Mouse (Mus musculus) erythroid progenitor cell, adult 5-6 weeks (primary cell): Measurements from ENCODE around the gene Gm7694. TPM values are rescaled to one million over a fixed set of nuclear protein-coding genes. Genes with fewer than 3 reads are reported as not detected.

Source experiments
- ATAC-seq: replicated peaks from 2 replicates; pipeline ENCODE4 v1.8.0; 2016; ENCODE audit warnings: moderate number of reproducible peaks, mild to moderate bottlenecking, moderate TSS enrichment, inconsistent platforms; ENCODE audit not compliant: poor library complexity, low FRiP score, severe bottlenecking
- total RNA-seq, 2 experiments: library from RNA; stranded (forward) in 1 of 2; stranded (reverse) in 1 of 2; fragments of 150-400 nt in 1 of 2; fragments of 186-747, 209-891 nt in 1 of 2; gene quantifications; 2 replicates each; pipeline versions ENCODE4 v1.2.3 to v1.2.4; 2015 to 2017; ENCODE audit warnings: low replicate concordance in 2 of 2

Gm7694 gene
- total RNA-seq (2015; ENCODE audit: low replicate concordance) (12.6 and 18.0 TPM in 2 replicates), total RNA-seq (2017; ENCODE audit: low replicate concordance) (15.8 and 29.0 TPM in 2 replicates)

DNA sequence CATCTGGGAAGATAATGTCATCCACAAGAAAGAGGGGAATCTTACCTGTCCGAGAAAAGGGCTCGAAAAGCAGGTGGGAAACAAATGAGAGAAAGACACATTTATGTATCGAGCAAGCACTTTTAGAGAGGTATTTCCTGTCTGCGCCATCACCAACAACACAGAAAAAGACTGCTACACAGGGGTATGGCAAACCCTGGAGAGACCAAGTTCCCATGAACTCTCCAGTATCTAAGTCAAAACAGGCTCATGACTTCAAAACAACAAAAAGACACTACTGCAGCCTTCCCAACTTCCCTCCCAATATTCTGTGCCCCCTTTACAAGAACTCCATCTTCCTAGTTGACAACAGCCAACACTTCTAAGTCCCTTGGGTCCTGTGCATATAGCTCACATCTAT, at the start of gene Gm7694:
Gm7694 (minus strand) TSS at position 101 of the 400 bp plus-strand sequence.
- no peak for ATAC-seq

DNA sequence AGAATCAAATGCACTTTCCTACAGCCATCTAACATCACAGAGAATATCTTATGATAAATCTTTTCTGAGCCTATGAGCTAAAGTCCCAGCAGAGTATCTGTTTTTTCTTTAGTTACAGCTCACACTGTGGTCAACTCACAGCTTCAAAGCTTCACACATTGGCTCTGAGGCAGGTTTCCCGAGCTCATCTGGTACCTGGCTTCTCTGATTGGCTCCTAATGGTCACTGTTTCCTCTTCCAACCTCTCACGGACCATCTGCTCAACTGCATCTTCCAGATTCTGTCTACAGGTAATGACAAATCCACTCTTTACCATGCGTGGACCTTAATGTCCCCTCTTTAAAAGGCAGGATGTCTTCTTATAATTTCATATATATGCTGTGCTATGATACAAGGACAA, 47.2 kb upstream of the Gm7694 start:
- ATAC-seq = no peak

- ATAC-seq = no peak
These were observed 44.9 kb upstream of the Gm7694 start for GRCm38 (mm10) chr1:170351080-170351479.

GRCm38 (mm10) chr1:170346266-170346665, 40.1 kb upstream of the Gm7694 start:
- ATAC-seq = no peak

GRCm38 (mm10) chr1:170343906-170344305, 37.8 kb upstream of the Gm7694 start:
- ATAC-seq = no peak

DNA sequence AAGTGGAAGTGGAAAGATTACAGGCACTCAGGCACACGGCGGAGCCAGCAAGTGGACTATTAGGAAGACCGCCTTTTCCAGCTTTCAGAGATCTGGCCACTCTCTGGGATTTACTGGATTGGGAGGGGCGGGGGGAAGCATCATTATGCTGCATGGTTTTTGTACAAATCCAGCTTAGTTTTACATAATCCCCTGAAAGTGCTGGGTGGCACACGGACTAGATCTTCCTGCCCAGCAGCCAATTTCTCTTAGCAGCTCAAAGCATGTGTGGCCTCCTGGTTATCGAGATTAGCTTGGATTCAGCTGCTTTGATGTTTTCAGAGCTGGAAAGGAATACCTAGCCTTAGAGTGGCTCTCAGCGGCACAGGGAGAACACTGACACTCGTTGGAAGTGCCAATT, 36.9 kb upstream of the Gm7694 start:
- ATAC-seq = no peak

DNA sequence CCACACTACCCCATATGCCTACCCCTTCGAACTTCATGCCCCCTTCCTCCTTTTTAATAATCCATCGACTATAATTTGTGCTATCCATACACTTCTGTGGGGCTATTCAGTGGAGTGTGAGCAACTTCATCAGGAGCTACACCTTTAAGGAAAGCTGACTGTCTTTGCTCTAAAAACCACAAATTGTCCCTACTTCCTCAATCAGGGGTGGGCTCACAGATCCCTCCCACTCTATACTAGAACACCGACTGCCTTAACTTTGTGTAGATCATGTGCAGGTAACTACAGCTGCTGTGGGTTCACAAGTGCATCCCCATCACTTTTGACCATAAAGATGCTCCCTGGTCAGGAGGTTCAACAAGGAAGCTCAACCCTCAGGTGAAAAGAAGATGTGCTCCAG, 33.8 kb upstream of the Gm7694 start:
- ATAC-seq = no peak

GRCm38 (mm10) chr1:170332775-170333174, 26.6 kb upstream of the Gm7694 start:
- no peak for ATAC-seq

DNA sequence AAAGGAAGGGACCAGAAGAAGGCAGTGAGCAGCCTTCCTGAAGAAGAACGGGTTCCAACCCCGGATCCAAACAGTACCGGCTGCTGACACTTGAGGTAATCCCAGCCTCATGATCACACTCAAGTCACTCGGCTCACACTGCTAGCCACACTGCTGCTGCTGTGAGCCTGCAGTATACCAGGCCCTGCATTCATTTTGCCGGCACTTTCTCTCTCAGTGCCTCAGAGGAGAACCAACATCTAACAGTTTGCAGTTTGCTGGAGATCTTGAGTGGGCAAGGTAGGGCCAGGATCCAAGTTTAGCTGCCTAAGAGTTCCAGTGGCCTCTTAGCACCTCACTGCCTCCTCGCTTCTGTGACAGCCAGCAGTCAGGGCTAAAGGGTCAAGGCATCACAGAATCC, 25.8 kb upstream of the Gm7694 start:
- ATAC-seq = no peak

GRCm38 (mm10) chr1:170325277-170325676, 19.1 kb upstream of the Gm7694 start:
- ATAC-seq = no peak

- no peak for ATAC-seq
These were observed 18.2 kb upstream of the Gm7694 start for GRCm38 (mm10) chr1:170324312-170324711.

DNA sequence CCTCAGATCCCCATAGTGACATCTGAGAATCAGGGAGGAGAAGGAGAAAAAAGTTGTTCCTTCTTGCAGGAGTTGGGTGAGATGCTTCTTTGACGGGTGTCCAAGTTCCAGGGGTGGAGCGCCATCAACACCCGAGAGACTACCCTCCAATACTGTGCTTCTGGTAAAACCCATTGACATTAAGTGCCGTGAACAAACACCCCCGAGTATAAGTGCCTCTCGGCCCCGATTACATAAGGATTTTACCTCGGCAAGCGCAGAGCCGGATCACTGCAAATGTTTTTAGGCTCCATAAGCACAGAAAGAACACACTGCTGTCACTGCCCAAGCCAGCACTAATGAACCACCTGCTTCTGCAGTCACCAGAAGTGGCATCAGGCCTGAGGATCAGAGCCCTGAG, 16.9 kb upstream of the Gm7694 start:
- ATAC-seq = no peak

DNA sequence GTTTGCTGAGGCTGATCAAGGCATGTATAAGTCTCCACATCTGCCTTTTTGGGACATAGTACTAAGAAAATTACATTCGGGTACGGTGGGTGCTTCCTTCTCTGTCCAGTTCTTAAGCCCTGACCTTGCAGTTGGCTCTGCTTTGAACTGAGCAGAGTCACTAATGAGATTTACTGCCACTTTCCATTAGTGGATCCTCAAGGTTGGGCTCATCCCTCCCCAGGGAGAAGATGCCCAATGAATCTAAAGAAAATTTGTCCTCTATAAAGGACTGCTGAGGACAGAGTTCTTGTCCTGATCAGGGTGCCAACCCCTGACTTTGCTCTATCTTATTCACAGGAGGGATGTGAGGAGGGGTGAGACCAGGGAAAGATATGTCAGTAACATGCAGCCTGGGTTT, 15.9 kb upstream of the Gm7694 start:
- ATAC-seq = no peak

- ATAC-seq = no peak
These were observed 5.3 kb upstream of the Gm7694 start for GRCm38 (mm10) chr1:170311431-170311830.

- no peak for ATAC-seq
These were observed 2.4 kb upstream of the Gm7694 start, which contains the start of gene Spata46 for GRCm38 (mm10) chr1:170308503-170308902. Spata46 (plus strand) TSS chr1:170308803.

GRCm38 (mm10) chr1:170305002-170305401, 1.1 kb downstream of the Gm7694 start:
- ATAC-seq = no peak

DNA sequence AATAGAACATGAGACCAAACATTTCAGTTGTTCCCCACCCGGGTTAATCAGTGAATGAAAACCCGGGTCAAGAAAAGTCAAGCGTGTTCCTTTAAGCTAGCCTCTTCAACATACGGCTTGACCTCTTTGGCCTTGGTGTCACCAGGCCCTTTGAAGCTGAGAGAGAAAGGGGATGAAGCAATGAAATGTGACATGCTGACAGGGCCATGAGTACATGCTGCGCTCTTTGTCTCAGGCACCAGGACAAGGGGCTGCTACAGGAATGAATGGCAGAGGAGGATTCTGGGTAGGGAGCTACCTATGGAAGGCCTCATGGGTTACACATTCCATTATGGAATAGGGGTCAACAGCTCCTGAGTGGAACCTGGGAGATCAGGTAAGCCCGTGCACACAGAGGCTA, 3.0 kb downstream of the Gm7694 start:
- no peak for ATAC-seq

GRCm38 (mm10) chr1:170302456-170302855, 3.7 kb downstream of the Gm7694 start:
- no peak for ATAC-seq

DNA sequence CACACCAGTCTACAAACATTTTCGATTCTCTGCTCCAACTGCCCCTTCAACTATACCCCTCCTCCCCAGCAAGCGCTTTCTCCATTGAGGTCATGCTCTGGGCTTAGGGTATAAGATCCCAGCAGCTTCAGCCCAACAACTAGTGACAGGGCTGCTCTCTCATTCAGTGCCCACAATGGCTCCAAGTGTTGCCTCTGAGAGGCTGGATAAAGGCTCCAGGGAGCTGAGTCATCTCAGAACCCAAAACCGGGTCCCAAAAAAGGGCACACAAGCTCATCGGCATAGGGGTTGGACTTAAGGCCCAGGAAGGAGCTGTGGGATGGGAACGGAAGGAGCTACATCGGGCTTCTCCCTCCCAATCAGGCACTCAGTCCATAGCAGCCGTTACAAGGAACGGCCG, 4.4 kb downstream of the Gm7694 start:
- ATAC-seq = no peak

- ATAC-seq = no peak
These were observed 6.6 kb downstream of the Gm7694 start for GRCm38 (mm10) chr1:170299496-170299895.

DNA sequence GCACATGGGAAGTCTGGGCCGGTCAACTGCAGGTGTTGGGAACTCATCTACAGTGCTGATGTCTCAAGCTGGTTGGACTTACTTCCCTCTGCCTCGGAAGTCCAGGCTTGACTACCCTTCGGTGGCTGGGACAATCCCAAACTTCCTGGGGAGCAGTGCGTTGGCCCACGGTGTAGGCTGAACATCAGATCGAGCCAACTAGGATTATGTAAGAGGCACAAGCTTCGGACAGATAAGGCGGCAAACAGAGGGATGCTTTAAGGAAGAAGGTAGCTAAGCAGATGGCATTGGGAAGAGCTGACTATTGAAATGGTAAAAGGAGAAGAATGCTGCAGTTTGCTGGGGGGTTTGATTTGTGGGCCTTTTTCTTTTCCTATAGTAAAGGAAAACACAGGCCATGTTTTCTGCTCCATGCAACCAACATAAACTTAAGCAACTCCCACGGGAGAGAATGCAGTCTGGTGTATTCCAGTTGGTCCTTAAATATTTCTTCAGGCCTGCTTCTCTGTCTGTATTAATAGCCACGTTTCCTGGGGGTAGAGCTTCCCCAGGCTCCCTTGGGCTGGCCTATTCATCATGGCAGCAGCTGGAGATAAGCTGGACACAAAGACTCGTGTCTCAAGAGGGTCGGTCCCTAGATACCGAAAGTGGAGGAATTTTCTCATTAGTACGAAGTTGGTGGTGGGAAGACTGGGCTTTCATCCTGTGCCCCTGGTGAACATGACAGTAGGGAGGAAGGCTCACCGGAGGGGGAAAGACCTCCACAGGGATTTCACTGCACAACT, 11.2 kb downstream of the Gm7694 start:
- no peak for ATAC-seq

GRCm38 (mm10) chr1:170293257-170293656, 12.9 kb downstream of the Gm7694 start:
- no peak for ATAC-seq
